Mouse (Mus musculus): ENCODE data around the gene Tmprss9. TPM values are rescaled to one million over a fixed set of nuclear protein-coding genes. Genes with fewer than 3 reads are reported as not detected.

Tmprss9 gene
- total and polyA plus RNA-seq, 2 experiments, result 0.05 to 0.09 TPM

GRCm38 (mm10) chr10:80838346-80838912 lies 33.2 kb upstream of the Tmprss9 start:
- DNase-seq (ENCODE audit: extremely low read depth, low read depth, low spot score), result no peak
- H3K27me3 ChIP-seq (ENCODE audit: control insufficient read depth, insufficient read depth, low read length), result peaks cover 15% of the 10 kb centered on the region

DNA sequence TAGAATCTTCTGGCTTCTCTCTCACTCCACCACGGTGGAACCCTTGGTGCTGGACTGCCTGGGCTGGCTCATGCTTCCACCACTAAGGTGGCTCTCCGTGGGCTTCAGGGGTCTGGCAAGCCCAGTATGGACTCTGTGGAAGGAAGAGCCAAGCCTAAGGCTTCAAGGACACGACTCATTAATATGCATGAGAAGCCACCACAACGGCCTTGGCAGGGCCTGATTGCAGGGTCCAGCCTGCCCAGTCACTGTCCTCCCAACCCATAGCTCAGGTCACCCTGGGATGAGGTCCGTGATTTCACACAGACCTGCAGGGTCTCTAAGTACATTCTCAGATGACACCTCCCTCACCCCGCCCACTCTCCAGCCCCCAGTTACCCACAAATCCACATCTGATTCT lies 31.8 kb upstream of the Tmprss9 start:
- no peaks in the 10 kb centered on the region for H3K4me1 ChIP-seq (ENCODE audit: control insufficient read depth, insufficient read depth, low read length)
- H3K27ac ChIP-seq (replicated peaks; ENCODE audit: insufficient read depth, low read depth, low read length), result no peak overlapping the region
- H3K79me2 ChIP-seq (ENCODE audit: control insufficient read depth, insufficient read depth, low read length), result no peaks in the 10 kb centered on the region
- DNase-seq (ENCODE audit: extremely low read depth, low read depth, low spot score), result no peak
- H3K36me3 ChIP-seq (ENCODE audit: control insufficient read depth, insufficient read depth, low read length), result no peaks in the 10 kb centered on the region
- H3K27me3 ChIP-seq (ENCODE audit: control insufficient read depth, insufficient read depth, low read length), result peaks cover 11% of the 10 kb centered on the region
- 63% methylated on average over 6 of the region's 6 CpGs for WGBS
- no peak overlapping the region for H3K4me3 ChIP-seq (ENCODE audit: insufficient read depth, low read depth, low read length)
- no peak overlapping the region for H3K9ac ChIP-seq (ENCODE audit: low read depth, low read length)
- TF ChIP-seq CTCF (IDR thresholded peaks at IDR 0.05; ENCODE audit: low read depth, low read length) (no peak), POLR2A (IDR thresholded peaks at IDR 0.05; ENCODE audit: extremely low read depth, insufficient read depth, low read length) (no peak)

More at GRCm38 (mm10) chr10:80838346-80838912, 33.2 kb upstream of the Tmprss9 start:
- H3K4me3 ChIP-seq (ENCODE audit: insufficient read depth, low read depth, low read length), result no peak overlapping the region
- no peak for TF ChIP-seq POLR2A (IDR thresholded peaks at IDR 0.05; ENCODE audit: extremely low read depth, insufficient read depth, low read length)
- no peak for TF ChIP-seq CTCF (IDR thresholded peaks at IDR 0.05; ENCODE audit: low read depth, low read length)
- WGBS, result 73% methylated on average over 2 of the region's 2 CpGs
- H3K9ac ChIP-seq (ENCODE audit: low read depth, low read length), result no peak overlapping the region
- H3K36me3 ChIP-seq (ENCODE audit: control insufficient read depth, insufficient read depth, low read length), result no peaks in the 10 kb centered on the region
- no peaks in the 10 kb centered on the region for H3K79me2 ChIP-seq (ENCODE audit: control insufficient read depth, insufficient read depth, low read length)
- H3K27ac ChIP-seq (replicated peaks; ENCODE audit: insufficient read depth, low read depth, low read length), result no peak overlapping the region
- H3K4me1 ChIP-seq (ENCODE audit: control insufficient read depth, insufficient read depth, low read length), result no peaks in the 10 kb centered on the region

- TF ChIP-seq POLR2A (IDR thresholded peaks at IDR 0.05; ENCODE audit: extremely low read depth, insufficient read depth, low read length) (no peak), CTCF (IDR thresholded peaks at IDR 0.05; ENCODE audit: low read depth, low read length) (no peak)
- Histone ChIP-seq H3K27me3 (ENCODE audit: control insufficient read depth, insufficient read depth, low read length) (peaks cover 3% of the 10 kb centered on the region; the same call in 1 of the 2 replicates), H3K4me1 (ENCODE audit: control insufficient read depth, insufficient read depth, low read length) (no peaks in the 10 kb centered on the region), H3K79me2 (ENCODE audit: control insufficient read depth, insufficient read depth, low read length) (no peaks in the 10 kb centered on the region), H3K4me3 (ENCODE audit: insufficient read depth, low read depth, low read length) (no peak overlapping the region), H3K9ac (ENCODE audit: low read depth, low read length) (no peak overlapping the region), H3K36me3 (ENCODE audit: control insufficient read depth, insufficient read depth, low read length) (no peaks in the 10 kb centered on the region), H3K27ac (replicated peaks; ENCODE audit: insufficient read depth, low read depth, low read length) (no peak overlapping the region)
- DNase-seq (ENCODE audit: extremely low read depth, low read depth, low spot score), result no peak
- WGBS, result 100% methylated on average over 2 of the region's 2 CpGs
Measured at GRCm38 (mm10) chr10:80841685-80842084, 30.0 kb upstream of the Tmprss9 start.

- peaks cover 3% of the 10 kb centered on the region; the same call in 1 of the 2 replicates for H3K27me3 ChIP-seq (ENCODE audit: control insufficient read depth, insufficient read depth, low read length)
- 80% methylated on average over 15 of the region's 15 CpGs for WGBS
- H3K4me1 ChIP-seq (ENCODE audit: control insufficient read depth, insufficient read depth, low read length), result no peaks in the 10 kb centered on the region
- H3K9ac ChIP-seq (ENCODE audit: low read depth, low read length), result no peak overlapping the region
- H3K36me3 ChIP-seq (ENCODE audit: control insufficient read depth, insufficient read depth, low read length), result no peaks in the 10 kb centered on the region
- H3K4me3 ChIP-seq (ENCODE audit: insufficient read depth, low read depth, low read length), result no peak overlapping the region
- no peak overlapping the region for H3K27ac ChIP-seq (replicated peaks; ENCODE audit: insufficient read depth, low read depth, low read length)
- no peak for DNase-seq (ENCODE audit: extremely low read depth, low read depth, low spot score)
- H3K79me2 ChIP-seq (ENCODE audit: control insufficient read depth, insufficient read depth, low read length), result no peaks in the 10 kb centered on the region
- TF ChIP-seq POLR2A (IDR thresholded peaks at IDR 0.05; ENCODE audit: extremely low read depth, insufficient read depth, low read length), result no peak
- no peak for TF ChIP-seq CTCF (IDR thresholded peaks at IDR 0.05; ENCODE audit: low read depth, low read length)
Measured at GRCm38 (mm10) chr10:80842334-80842733, 29.3 kb upstream of the Tmprss9 start.

DNA sequence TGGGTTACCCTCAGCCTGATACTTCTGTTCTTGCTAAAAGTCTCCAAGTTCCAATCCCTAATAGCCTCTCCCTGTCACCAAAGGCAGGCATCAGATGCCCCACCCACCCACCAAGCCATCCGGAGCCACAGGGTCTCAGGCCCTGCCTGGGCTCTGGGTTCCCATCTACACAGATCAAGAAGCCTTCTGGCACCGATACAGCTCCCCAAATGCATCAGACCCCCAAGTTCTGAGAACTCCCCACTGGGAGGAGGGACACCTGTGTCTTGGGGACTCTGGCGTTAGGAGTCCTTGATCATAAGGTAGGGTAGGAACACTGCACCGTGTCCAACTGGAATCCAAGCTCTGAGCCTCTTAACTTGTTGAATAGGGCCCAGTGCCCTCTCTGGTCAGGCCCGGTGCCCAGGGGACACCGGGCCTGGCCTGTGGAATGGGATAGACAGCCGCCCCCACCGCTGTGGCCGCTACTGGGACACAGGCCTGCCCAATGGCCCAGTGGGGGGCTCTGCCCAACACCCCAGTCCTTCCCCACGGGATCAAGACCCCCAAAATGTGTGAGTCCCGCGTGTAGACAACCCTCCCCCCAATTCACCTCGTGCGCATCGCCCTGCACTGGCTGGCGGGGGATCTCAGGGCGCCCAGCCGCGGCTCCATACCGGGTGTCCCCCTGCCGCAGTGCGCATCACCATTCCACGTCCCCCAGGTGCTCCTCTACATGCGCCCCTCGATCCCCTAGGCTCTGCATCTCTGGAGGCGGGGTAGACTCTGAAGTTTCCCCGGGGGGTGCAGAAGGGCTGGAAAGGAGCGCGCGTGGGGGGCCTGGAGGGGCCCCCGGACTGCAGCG lies 28.3 kb upstream of the Tmprss9 start:
- Histone ChIP-seq H3K9ac (ENCODE audit: low read depth, low read length) (no peak overlapping the region), H3K36me3 (ENCODE audit: control insufficient read depth, insufficient read depth, low read length) (no peaks in the 10 kb centered on the region), H3K27me3 (ENCODE audit: control insufficient read depth, insufficient read depth, low read length) (peaks cover 3% of the 10 kb centered on the region; the same call in 1 of the 2 replicates), H3K27ac (replicated peaks; ENCODE audit: insufficient read depth, low read depth, low read length) (no peak overlapping the region), H3K79me2 (ENCODE audit: control insufficient read depth, insufficient read depth, low read length) (no peaks in the 10 kb centered on the region), H3K4me3 (ENCODE audit: insufficient read depth, low read depth, low read length) (no peak overlapping the region), H3K4me1 (ENCODE audit: control insufficient read depth, insufficient read depth, low read length) (no peaks in the 10 kb centered on the region)
- TF ChIP-seq CTCF (IDR thresholded peaks at IDR 0.05; ENCODE audit: low read depth, low read length) (no peak), POLR2A (IDR thresholded peaks at IDR 0.05; ENCODE audit: extremely low read depth, insufficient read depth, low read length) (no peak)
- DNase-seq (ENCODE audit: extremely low read depth, low read depth, low spot score), result no peak
- 13% methylated on average over 32 of the region's 32 CpGs for WGBS

Measured in liver, adult 2 months (tissue).